Mouse (Mus musculus): ENCODE measurements at regions not wholly inside any gene's neighbourhood (a gene's known extent, or its start where the extent isn't known, plus 50 kb on each side); places are given as distances from the start of the nearest gene placed in this dataset.

- peak in 1 of 2 experiments; percentile 26 for DNase-seq (ENCODE audit: extremely low spot score in 1 of 2, low spot score in 2 of 2)
- intact Hi-C loops (cut with DNase I) = no loop called here
These were observed 63.5 kb upstream of the Met start for GRCm38 (mm10) chr6:17400147-17400546.

GRCm38 (mm10) chr6:17408094-17408493 lies 55.5 kb upstream of the Met start:
- DNase-seq (ENCODE audit: extremely low spot score in 1 of 2, low spot score in 2 of 2) = no peak

DNA sequence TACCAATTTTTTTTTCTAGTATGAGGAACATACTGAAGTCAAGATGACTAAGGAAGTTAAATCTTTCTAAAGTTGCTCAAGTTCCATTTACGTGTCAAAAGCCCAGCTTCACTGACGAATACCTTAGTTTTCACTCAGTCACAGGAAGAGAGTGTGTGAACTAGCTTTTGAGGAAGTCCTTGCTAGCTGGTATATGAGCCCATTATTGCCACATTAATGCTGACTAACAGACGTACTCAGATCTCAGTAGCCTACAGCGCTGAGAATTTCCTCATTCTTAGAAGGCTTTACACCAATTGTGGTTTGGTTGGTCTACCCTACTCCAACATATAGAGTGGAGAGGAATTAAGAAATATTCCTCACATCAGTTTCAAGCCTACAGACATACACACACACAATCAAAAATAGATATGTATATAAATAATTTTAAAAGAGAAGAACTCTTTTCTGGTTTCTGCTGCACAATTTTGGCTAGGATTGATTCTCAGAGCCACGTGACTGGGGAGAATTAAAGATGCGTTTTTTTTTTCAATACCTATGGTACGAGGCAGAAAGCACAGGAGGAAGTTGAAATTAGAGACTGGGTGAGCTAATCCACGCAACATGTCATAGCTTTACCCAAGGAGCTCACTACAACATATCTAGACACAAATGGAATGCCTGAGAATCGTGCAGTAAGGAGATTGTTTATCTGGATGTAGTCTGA lies 53.7 kb upstream of the Met start:
- intact Hi-C loops (cut with DNase I) = no loop called here
- DNase-seq (ENCODE audit: extremely low spot score in 1 of 2, low spot score in 2 of 2) = no peak

More at GRCm38 (mm10) chr6:17408094-17408493, 55.5 kb upstream of the Met start:
- intact Hi-C loops (cut with DNase I) = no loop called here

DNA sequence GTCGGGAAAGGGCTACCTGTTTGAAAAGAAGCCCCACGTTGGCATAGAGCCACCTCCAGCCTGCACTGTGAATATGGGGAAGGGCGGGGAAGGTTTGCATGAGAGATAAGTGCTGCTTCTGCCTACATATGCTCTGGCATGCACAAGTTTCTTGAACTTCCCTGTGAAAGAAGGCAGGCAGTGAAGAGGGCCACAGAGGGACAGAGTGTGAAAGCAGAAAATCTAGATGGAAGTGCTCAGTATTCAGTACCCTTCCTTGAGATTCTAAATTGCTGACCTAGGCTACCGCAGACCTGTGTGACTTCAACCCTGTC lies 53.2 kb upstream of the Met start:
- intact Hi-C loops (cut with DNase I) = no loop called here
- DNase-seq (ENCODE audit: extremely low spot score in 1 of 2, low spot score in 2 of 2) = no peak
